Mouse (Mus musculus): ENCODE results near the gene Olfr718-ps1. TPM values are rescaled to one million over a fixed set of nuclear protein-coding genes. Genes with fewer than 3 reads are reported as not detected.

Gene Olfr718-ps1
- polyA plus RNA-seq, 1 experiment from 2014 or later = 0.23 TPM

GRCm38 (mm10) chr5:143180255-143181076 lies 33.1 kb upstream of the Olfr718-ps1 start, which contains the start of the genes Rbak and Spdye4b:
Gene Rbak (minus strand): TSS chr5:143180775.
Gene Spdye4b (plus strand): TSS chr5:143181017.
- ATAC-seq = peak; percentile 96

GRCm38 (mm10) chr5:143179179-143179578 lies 31.8 kb upstream of the Olfr718-ps1 start:
- Histone ChIP-seq H3K9me3 (ENCODE audit: control insufficient read depth) (no peaks in the 10 kb centered on the region), H3K4me1 (replicated peaks; ENCODE audit: control insufficient read depth, insufficient read depth, low read length) (peaks cover 4% of the 10 kb centered on the region), H3K27ac (ENCODE audit: low read depth, low read length) (no peak overlapping the region), H3K4me3 (ENCODE audit: low read depth, low read length) (no peak overlapping the region; the same call in 1 of the 2 replicates), H3K9ac (ENCODE audit: low read depth, low read length) (no peak overlapping the region), H3K36me3 (ENCODE audit: control insufficient read depth, insufficient read depth) (peaks cover 34% of the 10 kb centered on the region), H3K4me2 (replicated peaks; ENCODE audit: low read depth) (peak overlapping the region; percentile 94), H3K27me3 (replicated peaks; ENCODE audit: control insufficient read depth, insufficient read depth, low read length) (no peaks in the 10 kb centered on the region)
- ATAC-seq = no peak
- 31% methylated on average over 6 of the region's 6 CpGs for WGBS
- TF ChIP-seq CTCF (IDR thresholded peaks at IDR 0.05; ENCODE audit: low read depth) = peak; percentile 73

More at GRCm38 (mm10) chr5:143180255-143181076, 33.1 kb upstream of the Olfr718-ps1 start, which contains the start of the genes Rbak and Spdye4b:
- Histone ChIP-seq H3K36me3 (ENCODE audit: control insufficient read depth, insufficient read depth) (peaks cover 21% of the 10 kb centered on the region), H3K27me3 (replicated peaks; ENCODE audit: control insufficient read depth, insufficient read depth, low read length) (no peaks in the 10 kb centered on the region), H3K9me3 (ENCODE audit: control insufficient read depth) (no peaks in the 10 kb centered on the region), H3K27ac (ENCODE audit: low read depth, low read length) (peak within 1 kb of the TSS; percentile 63; the same call in 1 of the 2 replicates), H3K9ac (ENCODE audit: low read depth, low read length) (peak within 1 kb of the TSS; percentile 63), H3K4me2 (replicated peaks; ENCODE audit: low read depth) (peak within 1 kb of the TSS; percentile 94), H3K4me1 (replicated peaks; ENCODE audit: control insufficient read depth, insufficient read depth, low read length) (peaks cover 4% of the 10 kb centered on the region), H3K4me3 (ENCODE audit: low read depth, low read length) (peak within 1 kb of the TSS; percentile 65)
- no peak for TF ChIP-seq CTCF (IDR thresholded peaks at IDR 0.05; ENCODE audit: low read depth)
- WGBS = under 1% methylated on average over 58 of the region's 58 CpGs

GRCm38 (mm10) chr5:143177541-143178200 lies 30.3 kb upstream of the Olfr718-ps1 start:
- Histone ChIP-seq H3K4me2 (replicated peaks; ENCODE audit: low read depth) (no peak overlapping the region), H3K9me3 (ENCODE audit: control insufficient read depth) (no peaks in the 10 kb centered on the region), H3K36me3 (ENCODE audit: control insufficient read depth, insufficient read depth) (peaks cover 46% of the 10 kb centered on the region), H3K4me1 (replicated peaks; ENCODE audit: control insufficient read depth, insufficient read depth, low read length) (peaks cover 4% of the 10 kb centered on the region), H3K27ac (ENCODE audit: low read depth, low read length) (no peak overlapping the region), H3K27me3 (replicated peaks; ENCODE audit: control insufficient read depth, insufficient read depth, low read length) (no peaks in the 10 kb centered on the region), H3K4me3 (ENCODE audit: low read depth, low read length) (no peak overlapping the region), H3K9ac (ENCODE audit: low read depth, low read length) (no peak overlapping the region)
- TF ChIP-seq CTCF (IDR thresholded peaks at IDR 0.05; ENCODE audit: low read depth) = peak; percentile 36; the same call in 1 of the 2 replicates
- ATAC-seq = no peak
- WGBS = 90% methylated on average over 3 of the region's 3 CpGs

GRCm38 (mm10) chr5:143175970-143176369 lies 28.6 kb upstream of the Olfr718-ps1 start:
- Histone ChIP-seq H3K36me3 (ENCODE audit: control insufficient read depth, insufficient read depth) (peaks cover 46% of the 10 kb centered on the region), H3K9ac (ENCODE audit: low read depth, low read length) (no peak overlapping the region), H3K4me2 (replicated peaks; ENCODE audit: low read depth) (no peak overlapping the region), H3K9me3 (ENCODE audit: control insufficient read depth) (no peaks in the 10 kb centered on the region), H3K4me1 (replicated peaks; ENCODE audit: control insufficient read depth, insufficient read depth, low read length) (peaks cover 4% of the 10 kb centered on the region), H3K27ac (ENCODE audit: low read depth, low read length) (no peak overlapping the region), H3K4me3 (ENCODE audit: low read depth, low read length) (no peak overlapping the region), H3K27me3 (replicated peaks; ENCODE audit: control insufficient read depth, insufficient read depth, low read length) (no peaks in the 10 kb centered on the region)
- 97% methylated on average over 4 of the region's 4 CpGs for WGBS
- ATAC-seq = no peak
- TF ChIP-seq CTCF (IDR thresholded peaks at IDR 0.05; ENCODE audit: low read depth) = no peak

- H3K27me3 ChIP-seq (replicated peaks; ENCODE audit: control insufficient read depth, insufficient read depth, low read length) = no peaks in the 10 kb centered on the region
- TF ChIP-seq CTCF (IDR thresholded peaks at IDR 0.05; ENCODE audit: low read depth) = peak; percentile 34
- no peak overlapping the region for H3K4me3 ChIP-seq (ENCODE audit: low read depth, low read length)
- peak; percentile 94 for ATAC-seq
- WGBS = 10% methylated on average over 18 of the region's 18 CpGs
- H3K9me3 ChIP-seq (ENCODE audit: control insufficient read depth) = no peaks in the 10 kb centered on the region
- no peak overlapping the region for H3K27ac ChIP-seq (ENCODE audit: low read depth, low read length)
- H3K4me2 ChIP-seq (replicated peaks; ENCODE audit: low read depth) = peak overlapping the region; percentile 54
- H3K9ac ChIP-seq (ENCODE audit: low read depth, low read length) = no peak overlapping the region
- no peaks in the 10 kb centered on the region for H3K36me3 ChIP-seq (ENCODE audit: control insufficient read depth, insufficient read depth)
- H3K4me1 ChIP-seq (replicated peaks; ENCODE audit: control insufficient read depth, insufficient read depth, low read length) = no peaks in the 10 kb centered on the region
These were observed 18.2 kb upstream of the Olfr718-ps1 start for GRCm38 (mm10) chr5:143165508-143166070.

- no peak for TF ChIP-seq CTCF (IDR thresholded peaks at IDR 0.05; ENCODE audit: low read depth)
- no peaks in the 10 kb centered on the region for H3K4me1 ChIP-seq (replicated peaks; ENCODE audit: control insufficient read depth, insufficient read depth, low read length)
- H3K9ac ChIP-seq (ENCODE audit: low read depth, low read length) = no peak overlapping the region
- H3K27me3 ChIP-seq (replicated peaks; ENCODE audit: control insufficient read depth, insufficient read depth, low read length) = peaks cover 33% of the 10 kb centered on the region; the same call in 1 of the 2 replicates
- no peaks in the 10 kb centered on the region for H3K36me3 ChIP-seq (ENCODE audit: control insufficient read depth, insufficient read depth)
- H3K4me2 ChIP-seq (replicated peaks; ENCODE audit: low read depth) = no peak overlapping the region
- H3K9me3 ChIP-seq (ENCODE audit: control insufficient read depth) = peaks cover 3% of the 10 kb centered on the region; the same call in 1 of the 2 replicates
- 84% methylated on average over 3 of the region's 3 CpGs for WGBS
- no peak for ATAC-seq
- H3K4me3 ChIP-seq (ENCODE audit: low read depth, low read length) = no peak overlapping the region
- H3K27ac ChIP-seq (ENCODE audit: low read depth, low read length) = no peak overlapping the region
These were observed 8.2 kb upstream of the Olfr718-ps1 start for GRCm38 (mm10) chr5:143155534-143155933.
